Mouse (Mus musculus): ENCODE measurements around the gene Aqp6.

Aqp6 gene

DNA sequence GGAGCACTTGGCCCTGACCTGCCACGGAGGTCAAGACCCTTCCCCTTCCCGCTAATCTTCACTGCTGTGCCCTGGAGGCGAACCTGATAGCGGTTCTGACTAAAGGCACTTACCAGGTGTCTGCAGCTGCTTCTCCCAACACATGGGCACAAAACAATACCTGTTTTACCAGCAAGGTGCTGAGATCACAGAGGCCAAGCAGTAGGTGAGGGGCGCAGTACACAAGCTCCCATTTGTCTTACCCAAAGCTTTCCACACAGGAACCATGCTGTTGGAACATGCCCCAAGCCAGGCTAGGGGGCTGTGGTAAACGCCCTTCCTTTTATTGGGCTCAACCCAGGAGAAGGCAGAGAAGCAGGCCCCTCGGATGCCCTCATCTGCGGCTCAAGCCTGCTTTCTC lies 3.6 kb upstream of the Aqp6 start:
- no peak for DNase-seq (ENCODE audit: low spot score in 2 of 2)

DNA sequence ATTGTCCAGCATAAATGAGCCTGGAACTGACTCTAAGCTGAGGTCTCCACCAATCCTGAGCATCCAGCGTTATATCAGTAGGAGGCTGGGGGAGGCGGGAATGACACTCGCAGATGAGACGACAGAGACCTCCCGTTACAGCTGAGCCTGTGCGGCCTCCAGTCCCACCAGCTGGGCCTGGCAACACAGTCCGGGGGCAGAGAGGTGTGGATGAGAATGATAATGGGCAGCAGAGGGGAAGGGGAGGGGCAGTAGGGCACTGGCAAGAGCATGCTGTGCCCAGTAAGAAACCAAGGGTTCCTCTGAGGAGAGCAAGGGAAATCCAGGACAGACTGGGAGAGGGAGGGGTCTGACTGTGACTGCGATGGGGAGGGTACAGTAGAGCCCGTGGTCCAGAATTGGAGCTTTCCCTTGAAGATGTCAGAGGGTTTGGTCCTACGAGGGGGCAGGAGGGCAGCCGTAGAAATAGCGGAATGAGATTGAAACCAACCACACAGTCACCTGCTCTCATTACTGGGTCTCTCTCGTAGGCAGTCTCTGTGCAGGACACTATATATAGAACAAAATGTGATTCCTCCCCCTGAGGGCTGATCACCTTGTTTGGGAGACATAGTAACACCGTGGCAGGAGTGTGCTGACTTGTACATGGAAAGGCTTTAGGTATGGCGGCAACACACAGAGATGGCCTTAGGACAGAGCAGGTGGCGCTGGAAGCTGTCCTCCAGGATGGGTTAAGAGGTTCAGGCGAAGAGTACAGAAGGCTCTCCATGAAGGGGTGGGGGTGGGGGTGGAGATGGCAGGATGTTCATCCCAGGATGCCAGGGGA lies 1.7 kb upstream of the Aqp6 start:
- no peak for DNase-seq (ENCODE audit: low spot score in 2 of 2)

DNA sequence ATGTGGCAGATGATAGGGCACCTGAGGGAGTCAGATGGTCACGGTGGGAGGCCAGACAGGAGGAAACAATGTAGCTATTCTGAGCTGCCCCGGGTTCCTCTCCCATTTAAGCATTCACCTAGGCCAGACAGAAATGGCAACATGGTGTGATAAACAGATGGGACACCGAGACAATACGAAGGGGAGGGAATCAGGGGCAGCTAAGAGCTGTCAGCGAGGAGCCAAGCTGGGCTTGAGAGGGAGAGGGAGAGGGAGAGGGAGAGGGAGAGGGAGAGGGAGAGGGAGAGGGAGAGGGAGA lies 572 bp downstream of the Aqp6 start:
- DNase-seq (ENCODE audit: low spot score in 2 of 2): no peak

DNA sequence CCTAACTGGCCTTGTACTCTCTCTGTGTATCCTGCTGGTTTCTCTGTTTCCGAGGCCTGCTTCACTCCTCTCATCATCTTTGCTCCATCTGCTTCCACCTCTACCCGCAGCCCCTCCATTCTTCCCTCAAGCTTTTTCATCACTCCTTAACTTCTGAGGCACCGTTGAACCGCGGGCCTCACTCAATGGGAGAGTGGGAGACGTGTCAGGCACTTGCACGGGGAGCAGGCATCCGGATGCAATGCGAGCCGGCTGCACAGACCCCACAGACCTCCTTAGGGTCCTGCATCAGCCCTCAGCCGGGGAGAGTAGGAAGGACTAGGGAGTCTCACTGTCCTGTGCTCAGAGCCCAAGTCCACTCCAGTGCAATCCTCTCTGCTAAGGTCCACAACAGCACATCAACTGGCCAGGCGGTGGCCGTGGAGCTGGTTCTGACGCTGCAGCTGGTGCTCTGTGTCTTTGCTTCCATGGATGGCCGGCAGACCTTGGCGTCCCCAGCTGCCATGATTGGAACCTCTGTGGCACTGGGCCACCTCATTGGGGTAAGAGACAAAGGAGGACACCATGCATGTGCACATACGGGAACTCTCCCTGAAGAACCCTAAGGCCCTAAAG lies 1.1 kb downstream of the Aqp6 start:
- DNase-seq (ENCODE audit: low spot score in 2 of 2): no peak

DNA sequence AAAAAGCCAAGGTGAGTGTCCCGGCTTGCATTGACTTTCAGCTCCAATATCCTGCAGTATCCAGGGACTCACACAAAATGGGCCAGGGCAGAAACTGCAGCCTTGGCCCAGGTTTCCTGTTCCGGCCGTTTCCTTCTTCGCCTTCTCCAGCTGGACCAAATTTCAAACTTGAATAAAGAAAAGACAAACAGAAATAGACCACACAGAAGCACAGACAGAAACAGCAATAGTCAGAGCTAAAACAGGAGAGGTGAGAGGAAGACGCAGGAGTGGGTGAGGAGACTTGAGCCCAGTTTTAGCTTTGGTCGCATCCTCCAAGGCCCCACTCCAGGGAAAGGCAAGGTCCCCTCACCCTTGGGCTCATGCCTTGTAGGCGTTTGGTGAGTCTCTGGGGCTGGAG lies 2.0 kb downstream of the Aqp6 start:
- DNase-seq (ENCODE audit: low spot score in 2 of 2): no peak

DNA sequence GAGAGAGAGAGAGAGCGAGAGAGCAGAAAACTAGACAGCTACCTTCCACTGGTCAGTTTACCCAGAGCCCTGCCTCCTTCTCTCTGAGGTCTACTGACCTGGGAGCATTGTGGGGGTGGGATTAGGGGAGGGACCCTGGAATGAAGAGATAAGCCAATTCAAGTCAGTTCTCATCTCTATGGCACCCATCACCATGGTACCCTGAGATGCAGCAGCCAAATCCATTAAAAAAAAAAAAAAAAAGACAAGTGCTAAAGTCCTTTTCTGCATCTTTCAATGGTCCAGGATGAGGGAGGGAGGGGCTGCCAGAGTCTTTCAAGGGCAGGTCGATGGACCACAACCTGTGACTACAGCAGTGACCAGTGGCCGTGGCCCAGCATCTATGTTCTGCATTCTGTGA lies 4.4 kb downstream of the Aqp6 start:
- no peak for DNase-seq (ENCODE audit: low spot score in 2 of 2)

DNA sequence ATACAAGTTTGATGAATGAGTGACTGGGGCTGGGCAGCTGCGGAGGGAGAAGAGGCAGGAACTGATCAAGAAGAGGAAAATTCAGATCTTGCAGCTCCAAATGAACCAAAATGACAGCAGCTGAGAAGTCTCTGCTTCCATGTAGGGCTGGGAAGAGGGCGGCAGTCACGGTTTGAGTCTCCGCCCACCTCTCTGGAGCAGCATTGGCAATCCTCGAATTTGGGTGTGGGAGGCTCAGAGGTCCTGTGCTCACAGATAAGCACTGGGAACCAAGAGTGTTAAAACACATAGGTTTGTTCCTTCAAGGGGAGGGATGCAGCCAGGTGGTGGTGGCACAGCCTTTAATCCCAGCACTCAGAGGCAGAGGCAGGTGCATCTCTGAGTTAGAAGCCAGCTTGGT lies 5.3 kb downstream of the Aqp6 start:
- no peak for DNase-seq (ENCODE audit: low spot score in 2 of 2)

DNA sequence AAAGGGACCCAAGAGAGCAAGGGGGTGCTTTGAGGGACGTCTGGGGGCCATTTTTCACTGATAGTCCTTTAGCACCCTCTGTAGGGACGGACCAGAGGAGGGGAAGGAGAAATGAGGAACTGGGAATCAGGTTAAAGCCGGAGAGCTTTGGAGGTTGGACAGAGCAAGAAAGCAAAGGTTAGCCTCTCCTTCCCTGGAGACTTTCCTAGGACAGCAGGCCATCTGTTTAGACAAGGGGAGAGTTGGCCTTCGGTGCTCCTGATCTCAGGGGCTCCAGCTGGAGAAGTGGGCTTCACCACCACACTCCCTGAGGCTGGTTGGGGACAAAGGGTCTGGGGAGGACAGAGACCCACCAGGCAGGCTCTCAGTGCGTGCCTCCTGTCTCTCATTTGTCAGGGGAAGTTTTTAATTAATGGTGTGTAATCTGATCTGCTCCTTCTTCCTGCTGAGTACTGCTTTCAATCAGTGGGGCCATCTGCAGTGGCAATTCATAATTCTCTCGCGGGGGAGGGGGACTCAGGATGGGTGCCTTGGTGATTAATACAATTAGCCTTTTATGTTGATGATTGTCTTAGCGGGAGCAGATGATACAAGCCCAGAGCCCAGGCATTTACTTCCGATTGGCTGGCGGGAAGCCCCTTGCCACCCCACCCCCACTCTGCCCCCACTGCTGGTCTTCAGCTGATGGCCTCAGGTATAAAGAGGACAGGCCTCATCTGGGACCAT lies 6.4 kb downstream of the Aqp6 start:
- no peak for DNase-seq (ENCODE audit: low spot score in 2 of 2)

DNA sequence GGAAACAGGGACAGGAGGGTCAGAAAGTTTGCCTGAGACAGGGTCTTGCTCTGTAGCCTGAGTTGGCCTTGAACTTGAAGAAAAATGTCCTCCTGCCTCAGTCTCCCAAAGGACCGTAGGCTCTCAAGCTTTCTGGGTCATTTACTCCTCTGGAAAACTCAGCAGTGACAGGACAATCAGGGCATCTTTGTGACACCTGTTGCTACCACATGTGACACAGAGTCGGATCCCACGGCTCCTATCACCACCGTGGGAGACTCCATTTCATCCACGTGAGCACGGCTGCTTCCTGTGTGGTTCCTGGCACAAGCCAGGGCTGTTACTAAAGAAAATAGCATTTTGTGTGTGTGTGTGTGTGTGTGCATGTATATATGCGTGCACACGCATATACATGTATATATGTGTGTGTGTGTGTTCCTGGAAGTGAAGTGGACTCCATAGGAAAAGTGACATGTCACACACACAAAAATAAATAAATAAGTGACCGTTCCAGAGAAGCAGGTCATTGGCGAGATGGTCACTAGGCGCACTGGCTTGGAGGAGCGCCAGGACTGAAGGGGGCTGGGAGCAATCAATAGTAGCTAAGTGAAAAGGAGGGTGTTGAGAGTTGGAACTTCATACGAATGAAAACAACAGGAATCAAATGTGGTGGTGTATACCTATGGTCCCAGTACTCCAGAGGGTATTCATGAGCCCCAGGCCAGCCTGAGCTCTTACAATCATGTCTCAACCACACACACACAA lies 7.4 kb downstream of the Aqp6 start:
- DNase-seq (ENCODE audit: low spot score in 2 of 2): no peak

DNA sequence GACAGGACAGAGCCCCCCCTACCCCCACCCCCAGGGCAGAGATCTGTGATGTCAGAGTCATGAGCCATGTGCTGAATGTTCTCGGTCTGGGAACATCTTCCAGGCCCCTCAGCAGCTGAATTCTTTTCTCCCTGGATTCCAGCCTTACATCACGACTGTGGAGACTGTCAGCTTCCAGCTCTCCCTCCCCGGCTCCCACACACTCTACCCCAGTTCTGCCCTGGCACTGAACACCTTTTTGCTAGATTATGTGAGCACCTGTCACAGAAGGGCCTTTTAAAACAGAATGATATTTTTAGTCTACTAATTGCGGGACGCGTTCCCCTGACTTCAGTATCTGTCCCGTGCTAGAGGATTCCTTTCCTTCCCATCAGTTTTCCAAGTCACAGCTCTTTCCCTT lies 10.4 kb downstream of the Aqp6 start:
- DNase-seq (ENCODE audit: low spot score in 2 of 2): no peak

DNA sequence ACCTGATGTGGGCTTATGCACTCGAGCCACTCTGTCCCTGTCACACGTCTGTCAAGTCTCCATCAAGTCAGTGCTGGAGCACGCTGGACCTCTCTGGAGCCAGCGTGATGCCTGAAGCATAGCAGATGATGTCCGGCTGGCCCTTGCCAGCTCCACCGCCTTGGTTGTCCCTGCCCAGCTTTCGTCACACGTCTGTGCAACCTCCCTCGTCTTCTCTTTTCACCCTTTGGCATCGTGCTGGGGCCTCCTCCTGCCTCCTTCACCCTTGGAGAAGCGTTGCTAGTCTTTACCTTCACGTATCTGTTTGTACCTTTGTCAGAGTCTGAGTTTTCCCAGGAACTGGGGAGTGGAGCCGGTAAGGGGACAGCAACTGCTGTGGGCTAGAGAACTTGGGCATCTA lies 13.1 kb downstream of the Aqp6 start:
- no peak for DNase-seq (ENCODE audit: low spot score in 2 of 2)

DNA sequence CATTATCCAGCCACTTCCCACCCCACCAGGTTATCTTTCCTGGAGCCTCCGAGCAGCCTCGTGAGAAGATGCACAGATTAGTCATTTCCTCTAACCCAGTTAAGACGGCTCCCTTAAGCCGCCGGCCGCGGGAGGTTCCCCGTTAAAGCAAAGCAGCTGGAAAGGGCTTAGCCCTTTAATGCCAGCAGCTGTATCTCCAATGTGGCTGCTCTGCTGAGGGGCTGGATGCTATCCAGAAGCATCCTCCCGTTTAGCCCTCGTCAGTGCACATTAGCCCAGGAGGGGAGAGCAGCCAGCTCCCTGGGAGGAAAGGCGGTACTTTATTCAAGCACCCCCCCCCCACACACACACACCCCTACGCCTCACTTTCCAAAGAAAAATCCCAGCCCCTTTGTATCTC lies 13.6 kb downstream of the Aqp6 start:
- no peak for DNase-seq (ENCODE audit: low spot score in 2 of 2)

DNA sequence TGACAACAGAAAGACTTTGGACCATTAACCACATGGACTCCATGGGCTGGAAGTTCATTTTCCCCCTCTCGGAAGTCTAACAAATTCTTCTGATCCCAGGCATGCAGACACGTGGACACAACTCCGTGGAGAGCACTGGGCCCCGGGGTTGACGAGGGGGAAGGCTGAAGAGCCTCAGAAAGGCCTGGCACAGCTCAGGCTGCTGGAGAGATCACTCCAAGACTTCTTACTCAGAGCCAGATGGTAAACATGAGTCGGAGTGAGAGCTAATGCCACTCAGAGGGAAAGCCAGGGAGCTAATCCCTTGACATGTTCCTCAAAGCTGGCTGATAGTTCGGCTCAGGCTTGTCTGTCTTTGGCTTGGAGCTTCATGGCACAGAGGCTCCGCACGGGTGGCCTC lies 14.0 kb downstream of the Aqp6 start:
- no peak for DNase-seq (ENCODE audit: low spot score in 2 of 2)

DNA sequence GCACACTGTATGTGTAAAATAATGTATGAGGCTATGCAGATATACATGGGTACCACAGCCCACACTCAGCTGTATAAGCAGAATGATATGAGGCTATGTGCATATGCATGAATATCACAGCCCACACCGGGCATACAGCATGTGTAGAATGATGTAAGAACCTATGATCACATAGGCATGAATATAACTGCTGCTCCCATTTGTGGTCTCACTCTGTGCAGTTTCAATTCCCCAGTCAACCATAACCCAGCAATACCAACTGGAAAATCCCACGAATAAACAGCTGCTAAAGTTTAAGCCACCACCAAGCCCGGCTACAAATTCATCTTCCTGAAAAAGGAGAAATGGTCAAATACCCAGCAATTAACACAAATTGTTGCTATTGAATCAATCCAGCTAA lies 17.4 kb downstream of the Aqp6 start:
- no peak for DNase-seq (ENCODE audit: low spot score in 2 of 2)

DNA sequence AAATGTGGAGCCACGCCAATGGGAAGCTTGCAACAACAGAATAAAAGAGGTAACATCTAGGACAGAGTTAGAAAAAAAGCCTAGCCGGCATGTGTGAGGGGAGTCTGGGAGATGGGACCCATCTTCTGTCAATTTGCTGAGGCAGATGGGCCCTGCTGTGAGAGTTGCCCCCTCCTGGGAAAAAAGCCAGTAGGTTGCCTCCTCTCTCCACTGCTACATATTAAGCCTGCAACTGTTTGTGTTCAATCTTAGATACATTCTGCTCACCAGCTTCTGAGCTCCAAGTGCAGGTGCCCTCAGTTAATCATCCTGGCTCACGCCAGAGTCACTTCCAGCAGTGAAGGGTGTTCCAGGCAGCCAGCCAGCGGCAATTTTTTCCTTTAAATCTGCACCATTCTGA lies 18.6 kb downstream of the Aqp6 start:
- no peak for DNase-seq (ENCODE audit: low spot score in 2 of 2)

DNA sequence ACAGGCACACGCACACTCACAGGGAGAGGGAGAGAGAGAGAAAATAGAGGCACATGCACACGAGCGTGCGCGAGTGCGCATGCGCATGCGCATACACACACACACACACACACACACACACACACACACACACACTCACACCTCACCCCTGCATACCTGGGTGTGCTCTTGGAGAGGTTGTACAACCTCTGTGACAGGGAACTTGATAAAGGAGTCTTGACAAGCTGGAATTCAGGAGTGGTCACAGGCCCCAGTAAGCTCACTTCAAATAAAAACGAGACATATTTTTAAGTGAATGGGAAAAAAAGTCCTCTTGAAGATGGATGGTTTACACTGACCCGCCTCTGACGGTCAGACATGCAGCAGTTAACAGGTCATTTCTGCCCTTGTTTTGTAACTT lies 20.9 kb downstream of the Aqp6 start:
- DNase-seq (ENCODE audit: low spot score in 2 of 2): no peak

DNA sequence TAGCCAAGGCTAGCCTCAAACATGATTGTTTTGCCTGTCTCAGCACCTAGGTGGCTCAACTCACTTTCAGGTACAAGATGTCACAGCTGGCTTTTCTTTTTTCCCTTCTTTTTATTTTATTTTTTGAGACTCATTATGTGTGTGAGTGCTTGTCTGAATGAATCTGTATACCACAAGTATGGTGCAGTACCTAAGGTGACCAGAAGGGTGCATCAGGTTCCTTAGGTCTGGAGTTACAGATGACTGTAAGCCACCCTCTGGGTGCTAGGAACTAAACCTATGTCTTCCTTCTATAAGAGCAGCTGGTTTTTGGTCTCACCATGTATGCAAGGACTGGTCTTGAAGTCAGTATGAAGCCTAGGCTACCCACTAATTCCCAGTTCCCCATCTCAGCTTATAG lies 30.4 kb downstream of the Aqp6 start:
- no peak for DNase-seq (ENCODE audit: low spot score in 2 of 2)

DNA sequence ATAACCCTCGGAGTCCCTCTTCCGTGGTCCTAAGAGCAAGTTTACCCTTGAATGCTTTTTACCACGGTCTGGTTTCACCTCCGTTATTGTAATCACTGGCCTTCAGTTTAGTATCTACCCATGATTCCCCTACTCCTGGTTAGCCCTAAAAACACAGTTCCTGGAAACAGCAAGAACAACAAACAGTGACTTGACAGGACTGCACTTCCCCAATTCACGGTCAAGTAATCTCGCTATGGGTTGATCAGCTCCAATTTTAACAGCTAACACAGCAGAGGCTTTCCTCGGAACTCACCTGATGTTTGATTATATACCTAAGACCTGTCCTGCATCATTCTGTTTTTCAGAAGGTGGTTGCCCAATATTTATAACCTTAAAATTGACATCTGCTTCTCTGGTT lies 33.5 kb downstream of the Aqp6 start:
- DNase-seq (ENCODE audit: low spot score in 2 of 2): no peak

DNA sequence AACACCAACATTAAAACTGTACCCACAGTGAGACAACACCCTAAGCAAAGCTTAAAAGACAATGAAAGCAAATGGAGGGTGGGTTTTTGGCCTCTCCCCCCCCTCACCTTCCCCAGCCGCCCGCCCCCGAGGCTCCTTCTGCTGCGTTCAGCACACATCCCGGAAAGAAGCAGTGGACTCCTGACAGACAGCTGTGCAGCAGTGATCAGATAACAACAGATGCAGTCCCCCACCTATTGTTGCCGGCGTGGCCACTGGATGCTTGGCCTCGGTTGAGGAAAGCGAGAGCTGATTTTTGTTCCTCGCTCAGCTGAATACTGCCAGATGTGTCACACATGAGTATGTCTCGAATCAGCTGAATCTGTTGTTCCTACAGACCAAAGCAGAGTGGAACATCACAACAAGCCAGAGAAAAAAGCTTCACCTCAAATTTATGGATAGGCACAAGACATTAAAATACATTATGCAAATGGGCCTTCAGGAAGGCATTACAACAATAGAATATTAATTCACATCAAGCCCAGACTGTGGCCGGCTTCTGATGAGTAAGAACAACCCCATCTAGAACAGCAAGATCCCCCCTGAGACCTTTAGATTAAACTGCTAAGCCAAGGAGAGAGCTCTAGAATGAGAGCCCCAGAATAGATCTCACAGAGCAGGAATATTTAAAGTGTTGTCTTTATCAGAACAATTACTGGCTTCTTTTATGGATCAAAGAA lies 36.4 kb downstream of the Aqp6 start:
- DNase-seq (ENCODE audit: low spot score in 2 of 2): no peak

DNA sequence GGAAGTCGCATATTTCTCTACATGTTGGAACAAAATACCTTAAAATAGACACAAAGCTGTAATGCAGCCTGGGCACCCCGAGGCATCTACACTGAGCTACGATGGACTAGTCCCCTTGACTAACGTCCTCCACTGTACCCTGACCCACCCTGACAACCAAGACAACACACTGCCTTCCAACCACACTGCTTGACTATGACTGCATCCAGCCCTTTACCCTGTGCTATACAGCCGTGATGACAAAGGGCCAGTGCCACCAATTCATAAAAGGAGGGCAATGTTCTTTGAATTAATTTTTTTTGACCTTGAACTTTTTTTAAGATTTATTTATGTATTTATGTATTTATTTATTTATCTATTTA lies 36.9 kb downstream of the Aqp6 start:
- DNase-seq (ENCODE audit: low spot score in 2 of 2): no peak

DNA sequence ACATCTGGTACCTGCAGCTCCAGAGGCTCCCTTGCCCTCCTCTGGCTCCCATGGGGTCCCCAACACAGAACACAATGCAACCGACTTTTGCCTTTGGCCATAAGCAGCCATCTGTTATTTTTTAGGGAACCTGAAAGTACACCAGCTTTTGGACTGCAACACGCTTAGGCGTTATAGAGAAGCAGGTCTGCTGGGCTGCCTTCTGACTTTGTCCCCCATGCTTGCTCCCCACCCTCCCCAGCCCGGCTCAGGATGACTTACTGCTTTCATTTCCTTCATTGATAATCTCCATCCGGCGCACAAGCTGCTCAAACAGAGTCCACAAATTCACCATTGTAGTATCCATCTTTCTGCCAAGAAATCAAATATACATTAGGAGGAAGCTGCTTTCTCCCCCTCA lies 41.4 kb downstream of the Aqp6 start:
- no peak for DNase-seq (ENCODE audit: low spot score in 2 of 2)

DNA sequence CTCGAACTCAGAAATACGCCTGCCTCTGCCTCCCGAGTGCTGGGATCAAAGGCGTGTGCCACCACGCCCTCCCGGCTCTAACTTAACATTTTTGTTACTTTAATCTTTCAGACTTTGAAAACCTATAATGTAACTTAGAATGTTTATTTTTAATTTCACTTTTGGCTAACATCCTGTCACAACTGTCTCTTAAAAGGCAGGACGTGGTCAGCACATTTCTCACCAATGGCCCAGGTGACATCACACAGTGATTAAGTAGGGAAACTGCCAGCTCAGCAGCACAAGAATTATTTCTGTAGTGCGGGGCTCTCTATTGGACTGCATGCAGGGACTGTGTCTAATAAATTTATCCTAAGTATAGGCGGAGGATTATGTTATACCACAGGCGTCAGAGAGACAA lies 42.6 kb downstream of the Aqp6 start:
- DNase-seq (ENCODE audit: low spot score in 2 of 2): no peak
